Mouse (Mus musculus): ENCODE results near the gene Vcl. TPM values are rescaled to one million over a fixed set of nuclear protein-coding genes. Genes with fewer than 3 reads are reported as not detected.

Gene Vcl
- polyA plus RNA-seq (2012; ENCODE audit: low replicate concordance) = 3.9 and 16.1 TPM in 2 replicates

GRCm38 (mm10) chr14:20928848-20929745 is at the start of gene Vcl:
Gene Vcl, plus strand, starts transcription at chr14:20929398.

GRCm38 (mm10) chr14:21052112-21052780 is 123.0 kb downstream of the Vcl start, which contains the start of the genes Ap3m1 and Adk:
Gene Ap3m1, minus strand, starts transcription at chr14:21052508.
Gene Adk, plus strand, starts transcription at chr14:21052574.

Other genes starting within 250 kb of the Vcl start
- gene Fut11, start 234.4 kb upstream of the Vcl start, polyA plus RNA-seq (2012; ENCODE audit: low replicate concordance) = 12.5 and 20.3 TPM in 2 replicates
- 3.7 and 7.1 TPM in 2 replicates for gene Chchd1, start 226.4 kb upstream of the Vcl start, polyA plus RNA-seq (2012; ENCODE audit: low replicate concordance)
- gene Zswim8, start 221.8 kb upstream of the Vcl start, polyA plus RNA-seq (2012; ENCODE audit: low replicate concordance) = 116 and 141 TPM in 2 replicates
- gene Ndst2, start 194.8 kb upstream of the Vcl start, polyA plus RNA-seq (2012; ENCODE audit: low replicate concordance) = 20.2 and 24.6 TPM in 2 replicates
- gene Camk2g, start 135.3 kb upstream of the Vcl start, polyA plus RNA-seq (2012; ENCODE audit: low replicate concordance) = 31.4 and 51.0 TPM in 2 replicates
- 0.29 and 0.84 TPM in 2 replicates for gene Plau, start 92.7 kb upstream of the Vcl start, polyA plus RNA-seq (2012; ENCODE audit: low replicate concordance)
- 4.8 and 9.4 TPM in 2 replicates for gene Ap3m1, start 123.1 kb downstream of the Vcl start, polyA plus RNA-seq (2012; ENCODE audit: low replicate concordance)
- gene Adk, start 123.2 kb downstream of the Vcl start, polyA plus RNA-seq (2012; ENCODE audit: low replicate concordance) = 2.3 and 3.6 TPM in 2 replicates